Mouse (Mus musculus) ES-Bruce4 (cell line): Measurements from ENCODE around the gene Hnf1a.

Experiments
- CTCF ChIP-seq: IDR thresholded peaks from one replicate; pipeline ENCODE4 v1.8.1; 2011; ENCODE audit warnings: low read depth, low read length
- EP300 ChIP-seq: IDR thresholded peaks from 2 replicates; pipeline ENCODE4 v1.6.1; 2011; ENCODE audit warnings: low read depth, low read length; ENCODE audit not compliant: insufficient read depth
- POLR2A ChIP-seq: IDR thresholded peaks from one replicate; pipeline ENCODE4 v1.8.1; 2011; ENCODE audit warnings: low read length; ENCODE audit not compliant: insufficient read depth

DNA sequence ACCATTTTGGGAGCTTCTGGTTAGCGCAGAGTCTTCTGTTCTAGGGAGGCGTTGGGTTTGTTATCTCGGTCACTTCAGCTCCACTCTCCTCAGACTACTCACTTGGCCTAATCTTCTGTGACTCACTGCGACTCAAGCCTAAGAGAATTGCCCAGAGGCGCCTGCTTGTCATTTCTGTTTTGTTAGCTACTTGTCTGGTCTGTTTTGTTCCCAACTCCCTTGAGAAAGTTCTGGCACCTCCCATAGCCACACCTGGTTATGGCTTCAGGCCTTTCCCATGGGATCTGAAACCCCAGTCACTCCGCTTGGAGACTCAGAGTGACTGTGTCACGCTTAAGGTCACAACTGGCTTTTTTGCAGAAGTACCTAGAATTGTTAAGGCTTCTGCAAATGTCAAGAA, 37.4 kb upstream of the Hnf1a start:
- TF ChIP-seq POLR2A (no peak), CTCF (no peak), EP300 (no peak)
